Mouse (Mus musculus): ENCODE results near the gene Ppara.

DNA sequence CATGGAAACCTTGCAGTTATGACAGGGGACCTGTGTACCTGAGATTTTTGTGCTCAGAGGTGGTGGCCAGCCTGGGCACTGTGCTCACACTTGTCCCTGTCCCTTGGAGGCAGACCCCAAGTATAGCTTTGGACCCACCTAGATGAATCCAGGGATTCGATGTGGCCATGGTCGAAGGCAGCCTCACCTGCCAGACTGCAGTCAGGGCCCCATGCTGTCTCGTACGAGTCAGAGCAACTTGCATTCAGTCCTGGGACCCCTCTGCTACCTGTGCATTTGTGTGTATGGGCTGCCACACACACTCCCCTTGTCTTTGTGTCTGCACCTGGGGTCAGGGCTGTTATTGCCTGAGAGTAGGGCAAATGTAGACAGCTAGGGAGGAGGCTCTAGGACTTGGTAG, 39.5 kb upstream of the Ppara start:
- TF ChIP-seq CTCF (IDR thresholded peaks at IDR 0.05; ENCODE audit: low read depth), result no peak
- no peak for TF ChIP-seq EP300 (IDR thresholded peaks at IDR 0.05; ENCODE audit: low read depth)

Data from liver, embryonic 14.5 days (tissue).